Mouse (Mus musculus) A20 (cell line): Measurements from ENCODE around the gene Gnaz.

Experiments used
- DNase-seq: peaks from one replicate; pipeline ENCODE4 v3.0.0-alpha.2; 2011; ENCODE audit warnings: low read depth, low spot score

The Gnaz gene

DNA sequence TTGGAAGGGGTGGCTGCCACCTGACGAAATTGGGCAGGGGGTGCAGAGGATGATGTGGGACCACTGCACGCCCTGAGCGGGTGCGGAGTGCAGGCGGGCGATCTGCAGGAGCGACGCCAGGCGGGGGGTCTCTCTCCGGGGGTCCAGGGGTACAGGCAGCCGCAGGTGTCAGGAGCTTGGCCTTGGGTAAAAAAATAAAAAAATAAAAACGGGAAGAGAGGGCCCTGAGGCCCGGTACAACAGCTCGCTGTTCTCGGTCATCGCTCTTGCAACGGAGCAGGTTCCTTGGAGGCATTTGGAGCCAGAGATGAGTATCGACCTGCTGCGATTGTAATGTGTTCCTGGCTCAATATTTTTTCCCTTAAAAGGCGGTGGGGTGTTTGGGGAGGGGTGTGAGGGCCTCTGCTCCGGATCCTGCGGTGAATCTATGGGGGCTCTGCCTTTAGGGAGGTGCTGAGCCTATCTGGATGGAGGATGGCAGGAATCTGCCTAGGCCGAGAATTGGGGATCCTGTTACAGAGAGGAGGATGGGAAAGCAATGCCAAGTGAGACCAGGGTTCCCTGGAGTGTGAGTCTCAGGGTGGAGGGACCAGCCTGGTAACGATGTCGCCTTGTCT lies 782 bp downstream of the Gnaz start:
- peak; percentile 49 for DNase-seq

DNA sequence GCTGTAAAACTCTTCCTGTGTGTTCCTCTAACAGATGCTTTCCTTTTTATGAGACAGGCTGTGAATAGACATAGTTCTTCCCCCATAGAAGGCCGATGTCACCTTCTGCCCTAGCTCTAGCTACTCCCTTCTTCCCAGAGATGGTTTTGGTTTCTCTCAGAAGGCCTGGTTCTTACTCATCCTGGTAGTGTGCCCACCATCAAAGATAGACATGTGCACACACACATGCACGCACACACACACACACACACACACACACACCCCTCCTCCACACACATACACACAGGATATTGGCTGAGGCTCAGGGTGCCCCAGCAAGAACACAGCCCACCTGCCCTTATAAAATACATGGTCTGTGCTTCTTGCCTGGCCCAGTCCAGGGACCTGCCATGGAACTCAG lies 2.3 kb downstream of the Gnaz start:
- peak; percentile 49 for DNase-seq

DNA sequence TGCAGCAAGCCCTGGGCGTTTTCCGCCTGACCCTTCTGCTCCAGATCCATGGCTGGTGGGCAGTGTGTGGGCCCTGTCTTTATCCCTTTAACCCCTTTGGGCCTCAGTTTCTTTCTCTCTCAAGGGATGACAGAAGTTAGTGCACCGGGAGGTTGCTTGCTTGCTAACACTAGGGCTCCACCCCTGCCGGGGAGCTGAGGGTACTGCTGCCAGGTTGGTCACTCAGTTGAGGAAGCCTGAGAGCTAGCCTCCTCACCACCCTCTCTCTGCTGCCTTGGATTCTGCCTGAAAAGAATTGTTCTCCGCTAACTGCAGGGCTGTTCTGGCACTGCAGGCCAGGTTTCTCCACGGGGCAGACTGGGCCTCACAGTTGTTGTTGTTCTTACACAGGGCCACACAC lies 6.0 kb downstream of the Gnaz start:
- no peak for DNase-seq

DNA sequence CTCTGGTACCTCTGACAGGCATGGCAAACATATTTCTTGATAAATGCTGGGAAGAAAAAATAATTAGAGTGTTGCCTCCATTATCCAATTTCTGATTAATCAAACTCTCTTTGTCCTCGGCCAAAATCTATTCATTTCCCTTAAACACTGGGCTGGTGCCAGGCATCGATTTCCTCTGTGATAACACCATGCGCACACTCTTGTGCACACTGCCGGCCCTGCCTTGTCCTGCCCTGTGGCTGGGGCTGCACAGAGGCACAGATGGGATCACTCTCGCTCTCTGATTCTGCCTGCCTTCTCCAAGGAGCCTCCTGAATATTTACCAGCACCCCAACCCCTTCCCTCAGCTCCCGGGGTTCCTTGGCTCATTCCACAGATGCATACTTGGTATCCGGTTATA lies 8.6 kb downstream of the Gnaz start:
- DNase-seq: no peak

DNA sequence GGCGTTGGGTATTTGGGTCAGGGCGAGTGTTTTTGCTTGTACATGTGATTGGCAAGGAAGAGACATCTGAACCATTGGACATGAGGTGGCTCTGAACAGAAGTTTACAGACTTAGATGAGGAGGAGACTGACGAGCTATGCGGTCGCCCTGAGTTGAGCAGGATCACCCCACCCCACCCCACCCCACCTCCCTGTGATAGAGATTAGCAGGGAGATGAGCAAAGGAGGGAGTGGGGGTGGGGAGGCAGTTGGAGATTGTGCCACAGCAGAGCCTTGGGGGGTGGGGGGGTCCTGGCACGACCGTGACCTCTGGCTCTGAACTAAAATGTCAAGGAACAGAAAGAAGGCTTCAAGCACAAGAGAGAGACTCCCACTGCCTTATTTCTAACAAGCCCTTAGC lies 9.5 kb downstream of the Gnaz start:
- no peak for DNase-seq

DNA sequence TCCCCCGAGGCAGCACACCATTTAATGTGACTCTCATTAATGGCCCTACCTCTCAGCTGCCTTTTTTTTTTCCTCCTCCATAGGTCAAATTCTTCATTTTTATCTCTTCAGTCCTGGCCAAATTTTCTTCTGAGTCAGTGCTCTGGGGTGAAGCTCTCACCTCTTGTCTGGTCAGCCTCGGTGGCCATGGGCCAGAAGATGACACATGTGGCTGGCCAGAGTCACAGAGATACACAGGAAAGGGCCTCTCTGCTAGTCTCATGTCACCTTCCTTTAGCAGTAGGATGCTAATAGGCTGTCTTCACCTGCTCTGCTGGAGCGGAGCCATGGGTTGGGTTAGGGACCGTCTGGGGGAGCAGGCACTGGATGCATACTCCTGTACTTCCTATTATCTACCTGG lies 11.1 kb downstream of the Gnaz start:
- no peak for DNase-seq

DNA sequence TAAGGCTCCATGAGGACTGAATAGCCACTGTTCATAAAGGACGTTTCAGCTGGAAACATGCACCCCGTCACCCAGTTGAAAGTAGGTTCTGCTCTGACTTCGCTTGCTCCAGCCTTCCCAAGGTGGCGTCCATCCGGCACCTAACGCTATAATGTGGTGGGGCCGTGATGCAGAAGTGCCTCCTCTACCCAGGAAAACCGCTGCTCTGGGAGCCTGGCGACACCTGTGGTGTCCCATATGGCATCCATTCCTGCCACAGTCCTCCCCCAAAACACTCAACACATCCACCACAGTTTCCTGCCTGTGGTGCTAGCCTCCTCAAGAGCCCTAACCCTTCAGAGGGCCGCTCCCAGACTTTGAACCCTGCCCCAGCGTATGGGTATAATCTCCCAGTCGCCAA lies 14.2 kb downstream of the Gnaz start:
- no peak for DNase-seq

DNA sequence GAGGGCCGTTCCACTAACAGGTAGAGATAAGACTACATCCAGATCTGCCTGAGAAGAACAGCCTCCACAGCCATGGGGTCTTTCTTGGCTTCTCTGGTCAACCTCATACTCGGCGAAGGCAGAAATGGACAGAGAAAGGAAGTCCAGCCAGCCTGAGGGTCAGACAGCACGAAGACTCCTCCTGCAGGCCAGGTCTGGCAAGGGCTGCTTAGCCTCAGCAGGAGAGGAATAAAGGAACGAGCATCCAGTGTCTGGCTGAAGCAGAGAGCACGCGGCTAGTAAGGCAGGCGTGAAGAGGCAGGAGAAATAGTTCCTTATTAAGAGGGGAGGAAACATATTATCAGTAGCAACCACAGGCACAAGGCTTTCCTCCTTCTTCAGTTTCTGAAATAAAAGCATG lies 16.2 kb downstream of the Gnaz start:
- no peak for DNase-seq

DNA sequence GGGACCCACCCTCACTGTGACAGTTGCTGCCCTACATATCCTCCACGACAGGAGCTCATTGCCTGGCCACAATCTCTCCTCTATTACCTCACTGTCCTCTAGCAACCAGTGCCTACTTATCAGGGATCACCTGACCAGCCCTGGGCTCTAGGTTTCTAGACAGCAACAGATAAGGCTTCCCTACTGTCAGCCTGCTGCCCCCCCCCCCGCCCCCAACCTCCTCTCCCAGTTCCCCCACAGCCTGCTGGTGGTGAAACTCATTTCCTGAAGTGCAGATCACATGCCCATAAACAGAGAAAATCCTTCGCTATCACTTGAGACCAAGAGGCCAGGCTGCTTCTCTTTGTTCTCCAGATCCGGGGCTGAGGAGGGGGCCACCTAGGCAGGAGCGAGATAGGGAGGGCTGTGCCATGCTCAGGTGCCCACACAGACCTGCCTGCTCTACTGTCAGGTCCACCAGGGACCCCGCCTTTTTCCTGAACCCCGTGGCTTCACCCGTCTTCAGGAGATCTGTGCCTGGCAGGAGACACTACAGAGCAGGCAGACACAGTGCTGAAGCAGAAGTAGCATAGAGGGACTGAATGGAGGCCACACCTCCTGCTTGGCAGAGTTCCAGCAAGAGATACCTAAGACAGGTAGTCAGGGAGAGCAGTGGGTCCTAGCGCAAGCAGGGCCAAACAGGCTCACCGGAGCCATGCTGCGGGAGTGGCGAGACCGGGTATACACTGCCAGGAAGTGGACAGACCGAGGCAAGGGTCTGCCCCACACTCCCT lies 20.9 kb downstream of the Gnaz start:
- no peak for DNase-seq

DNA sequence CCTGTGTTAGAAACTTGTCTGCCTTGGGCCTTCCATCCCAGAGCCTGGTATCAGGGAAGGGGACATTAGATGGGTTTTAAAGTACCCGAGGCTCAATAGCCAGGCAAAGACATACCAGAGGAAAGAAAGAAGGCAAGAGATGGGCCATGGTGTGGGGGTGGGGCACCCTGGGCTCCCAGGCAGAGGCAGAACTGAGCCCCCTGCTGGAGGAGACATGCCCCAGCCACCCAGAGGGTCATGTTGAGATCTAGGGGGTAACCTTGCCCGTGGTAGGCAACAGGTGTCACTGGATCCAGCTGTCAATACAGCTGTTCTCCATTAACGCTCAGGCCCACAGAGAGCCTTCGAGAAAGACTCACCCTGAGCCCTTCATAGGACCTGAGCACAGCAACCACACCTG lies 22.8 kb downstream of the Gnaz start:
- peak; percentile 65 for DNase-seq

DNA sequence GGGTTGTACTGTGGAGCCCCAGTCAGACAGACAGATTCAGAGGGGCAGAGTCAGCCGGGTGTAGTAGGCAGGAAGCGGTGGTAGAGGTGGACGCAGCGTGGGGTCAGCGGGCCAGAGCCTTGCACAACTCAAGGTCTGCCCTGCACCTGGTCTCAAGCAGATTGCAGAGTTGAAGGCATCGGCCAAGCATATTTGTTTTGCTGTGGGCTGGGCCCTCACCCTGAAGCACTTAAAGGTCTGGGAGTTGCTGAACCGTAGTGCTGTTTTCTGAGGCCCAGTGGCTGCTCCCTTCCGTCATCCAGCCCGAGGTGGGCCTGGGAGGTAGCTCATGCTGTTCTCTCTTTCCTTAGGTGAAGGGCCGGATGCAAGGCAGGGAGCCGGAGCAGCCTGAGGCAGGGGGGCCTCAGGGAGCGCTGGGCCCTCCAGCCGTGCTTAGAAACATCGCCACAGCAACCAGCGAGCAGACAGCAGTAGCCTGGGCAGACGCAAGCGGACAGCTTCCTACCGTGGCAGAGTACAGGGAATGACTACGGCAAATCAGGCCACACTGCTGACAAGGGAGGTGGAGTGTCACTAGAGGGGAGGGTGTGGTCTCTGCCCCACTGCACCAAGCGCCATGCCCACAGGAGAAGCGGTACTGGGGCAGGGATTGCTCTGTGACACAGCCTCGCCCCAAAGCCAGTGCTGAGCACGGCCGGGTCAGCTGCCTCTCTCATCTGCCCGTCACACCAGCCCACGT lies 23.8 kb downstream of the Gnaz start:
- DNase-seq: no peak

DNA sequence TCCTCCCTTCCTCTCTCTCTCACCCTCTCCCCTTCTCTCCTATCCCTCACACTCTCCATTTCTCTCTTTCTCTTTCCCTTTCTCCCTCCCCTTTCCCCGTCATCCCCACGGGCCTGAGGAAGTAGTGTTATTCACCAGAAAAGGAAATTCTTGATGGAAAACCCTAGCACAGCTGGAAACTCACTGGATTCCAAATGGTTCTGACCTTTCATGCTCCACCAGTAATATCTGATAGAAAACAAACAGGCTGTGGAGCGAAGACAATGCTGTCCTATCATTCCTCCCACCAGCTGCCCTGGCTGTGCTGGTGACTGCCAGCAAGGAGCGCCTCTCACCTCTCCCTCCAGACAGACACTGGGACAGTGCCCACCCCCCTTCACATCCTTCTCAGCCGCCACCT lies 27.9 kb downstream of the Gnaz start:
- DNase-seq: no peak

DNA sequence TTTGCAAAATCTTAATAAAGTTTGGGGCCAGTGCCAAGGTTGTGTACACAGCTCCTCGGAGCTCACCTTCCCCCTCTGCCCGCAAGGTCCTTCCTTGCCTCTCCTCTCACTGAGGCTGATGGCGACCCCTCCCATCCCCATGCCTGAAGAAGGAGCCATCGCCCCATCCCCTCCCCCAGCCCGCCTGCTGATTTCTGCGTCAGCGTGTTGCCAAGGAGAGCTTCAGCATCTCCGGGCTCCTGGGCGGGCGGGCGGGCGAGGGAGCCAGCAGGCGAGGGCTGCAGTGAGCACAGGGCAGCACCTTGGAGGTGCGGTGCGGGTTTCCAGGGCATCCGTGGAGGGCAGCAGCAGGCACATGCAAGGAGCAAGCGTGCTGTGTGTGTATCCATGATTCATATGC lies 28.4 kb downstream of the Gnaz start:
- no peak for DNase-seq

DNA sequence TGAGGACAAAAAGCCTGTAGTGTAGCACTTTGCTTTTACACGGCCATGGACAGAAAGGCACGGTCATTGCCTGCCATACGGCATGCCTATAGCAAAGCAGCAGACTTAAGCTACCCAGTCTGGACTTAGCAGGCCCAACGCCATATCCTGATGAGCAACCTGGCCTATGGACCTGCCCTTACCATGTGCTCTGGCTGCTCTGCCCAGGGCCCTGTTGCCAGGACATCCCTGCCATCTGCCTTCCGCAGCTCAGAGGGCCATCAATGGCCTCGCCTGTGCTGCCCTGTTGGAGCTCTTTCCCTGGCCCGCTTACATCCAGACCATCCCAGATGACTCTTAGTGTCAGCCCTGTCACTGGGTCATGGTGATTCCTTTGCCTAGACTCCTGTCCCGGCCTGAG lies 34.4 kb downstream of the Gnaz start:
- DNase-seq: no peak

DNA sequence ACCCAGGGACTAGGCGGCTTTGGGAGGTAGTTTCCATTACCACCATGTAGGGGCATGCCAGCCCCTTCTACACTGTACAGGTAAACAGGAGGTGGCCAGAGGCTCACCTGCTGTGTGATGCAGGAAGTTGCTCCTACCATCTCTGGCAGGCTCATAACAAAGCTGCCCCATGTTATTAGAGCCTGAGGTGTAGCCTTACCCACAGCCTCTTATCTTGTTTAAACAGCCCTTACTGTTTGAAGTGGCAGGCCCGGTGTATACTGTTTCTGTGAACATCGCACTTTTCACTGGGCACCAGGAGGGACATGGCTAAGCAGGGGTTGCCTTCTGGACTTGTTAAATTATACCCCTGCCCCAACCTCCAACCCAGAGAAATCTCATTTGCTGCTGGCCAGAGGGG lies 37.1 kb downstream of the Gnaz start:
- no peak for DNase-seq

DNA sequence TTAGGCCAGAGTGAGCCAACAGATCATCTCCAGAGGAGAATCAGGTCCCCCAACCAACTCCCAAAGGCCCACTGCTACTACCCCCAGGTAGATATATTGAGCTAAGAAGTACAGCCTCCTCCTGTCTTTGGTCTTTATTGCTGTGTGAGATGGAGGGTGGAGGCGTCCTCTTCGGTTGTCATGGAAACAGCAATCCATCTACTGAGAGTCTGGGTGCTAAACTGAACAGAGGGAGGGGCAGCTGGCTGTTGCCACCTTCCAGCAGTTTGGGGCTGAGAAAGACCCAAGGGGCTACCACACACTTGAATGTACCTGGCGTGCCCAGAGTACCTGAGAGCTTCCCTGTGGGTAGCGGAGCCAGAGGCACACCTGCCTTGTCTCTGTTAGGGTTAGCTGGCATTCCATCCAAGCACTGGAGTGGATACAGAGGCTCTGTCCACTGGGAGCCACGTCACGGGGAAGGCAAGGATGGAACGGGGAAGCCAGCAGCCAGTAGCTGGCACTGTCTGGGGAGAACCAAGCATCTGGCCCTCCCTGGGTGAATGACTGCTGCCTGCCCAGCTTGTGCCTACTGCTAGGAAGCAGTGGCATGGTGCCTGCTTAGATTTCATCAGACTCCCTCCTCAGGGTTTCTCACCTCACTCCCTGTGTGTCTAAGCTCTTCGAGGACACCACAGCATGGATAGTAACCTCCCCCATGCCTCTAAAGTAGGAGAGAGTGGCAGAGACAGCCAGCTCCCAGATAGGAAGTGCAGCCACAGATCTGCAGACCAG lies 40.1 kb downstream of the Gnaz start:
- DNase-seq: no peak

DNA sequence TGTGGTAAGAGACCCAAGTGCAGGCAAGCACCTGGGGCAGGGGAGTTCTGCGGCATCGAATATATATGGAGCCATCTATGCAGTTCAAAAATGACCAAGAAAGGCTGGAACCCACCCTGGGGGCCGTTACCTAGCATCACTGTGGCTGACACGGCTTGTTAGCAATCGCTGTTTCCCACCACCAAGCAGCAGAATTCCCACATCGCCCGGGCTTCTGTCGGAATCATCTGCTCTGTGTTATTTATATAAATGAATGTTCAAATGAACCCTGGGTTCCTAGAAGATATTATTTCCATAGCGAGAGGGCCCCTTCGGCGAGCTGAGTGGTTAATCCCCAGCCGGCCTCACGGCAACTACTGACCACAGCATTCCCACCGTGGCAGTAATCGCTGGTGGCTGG lies 43.7 kb downstream of the Gnaz start:
- no peak for DNase-seq

DNA sequence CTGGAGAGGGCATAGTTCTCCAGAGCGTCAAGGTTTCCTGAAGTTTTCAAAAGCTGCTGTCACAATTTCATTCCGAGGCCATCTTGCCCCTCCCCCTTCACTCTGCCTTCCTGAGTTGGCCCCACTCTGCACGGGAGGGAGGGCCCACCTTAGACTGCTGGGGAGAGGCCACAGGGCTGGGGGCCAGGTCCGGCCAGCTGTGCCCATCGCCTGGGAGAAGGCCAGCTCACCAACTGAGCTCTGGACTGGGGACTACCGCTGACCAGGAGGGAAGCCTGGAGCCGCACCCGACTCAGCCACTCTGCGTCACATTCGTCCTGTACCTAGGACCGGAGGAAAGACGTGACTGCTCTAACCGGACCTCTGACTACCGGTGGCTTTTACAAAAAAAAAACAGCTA lies 48.5 kb downstream of the Gnaz start:
- DNase-seq: no peak

DNA sequence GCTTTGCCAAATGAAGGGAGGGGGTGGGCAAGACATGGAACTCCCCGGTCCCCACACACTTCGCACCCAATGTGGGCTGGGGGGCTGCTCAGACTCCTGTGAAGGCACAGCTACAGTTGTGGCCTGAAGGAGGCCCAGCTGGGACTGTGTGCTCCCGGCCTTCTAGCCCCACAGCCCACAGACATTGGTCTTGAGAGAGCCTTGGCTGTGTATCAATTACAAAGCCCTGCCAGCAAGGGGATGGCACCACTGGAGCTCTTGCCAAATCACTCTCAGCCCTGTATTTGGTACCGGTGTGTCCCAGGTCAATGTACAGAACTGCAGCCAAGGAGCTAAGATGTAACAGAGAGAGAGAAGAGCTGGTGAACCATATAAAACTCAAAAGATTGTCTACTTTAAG lies 49.5 kb downstream of the Gnaz start:
- DNase-seq: no peak

DNA sequence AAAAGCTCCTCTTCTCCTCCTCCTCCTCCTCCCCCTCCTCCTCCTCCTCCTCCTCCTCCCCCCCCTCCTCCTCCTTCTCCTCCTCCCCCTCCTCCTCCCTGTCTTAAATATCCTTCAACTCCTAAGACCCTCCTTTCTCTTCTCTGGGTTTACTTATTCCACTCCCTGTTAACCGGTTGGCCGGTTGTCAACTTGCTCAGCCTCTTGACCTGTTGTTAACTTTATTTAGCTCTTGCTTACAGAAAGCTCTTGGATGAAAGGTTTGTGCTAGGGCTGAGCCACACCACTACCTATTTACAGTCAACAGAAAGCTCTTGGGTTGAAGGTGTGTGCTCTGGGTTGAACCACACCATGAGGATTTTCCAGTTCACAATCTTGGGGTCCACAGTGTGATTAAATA lies 53.3 kb downstream of the Gnaz start:
- no peak for DNase-seq

DNA sequence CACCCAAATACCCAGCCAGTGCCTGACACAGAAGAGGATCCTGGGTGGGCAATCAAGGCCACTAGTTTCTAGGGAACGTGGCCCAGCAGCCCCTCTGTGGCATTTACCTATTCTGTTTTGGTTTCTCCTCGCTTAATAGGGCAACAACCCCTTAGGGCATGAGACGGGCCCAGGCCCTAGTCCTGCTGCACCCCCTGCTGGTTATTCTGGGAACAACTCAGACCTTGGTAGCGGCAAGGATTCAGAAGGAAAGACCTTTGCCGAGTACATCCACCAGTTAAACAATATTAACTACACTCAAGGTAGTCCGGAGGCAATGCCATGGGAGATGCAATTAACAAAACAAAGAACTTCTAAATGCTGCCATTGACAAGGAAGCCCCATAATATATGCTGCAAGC lies 54.2 kb downstream of the Gnaz start:
- peak; percentile 77 for DNase-seq

DNA sequence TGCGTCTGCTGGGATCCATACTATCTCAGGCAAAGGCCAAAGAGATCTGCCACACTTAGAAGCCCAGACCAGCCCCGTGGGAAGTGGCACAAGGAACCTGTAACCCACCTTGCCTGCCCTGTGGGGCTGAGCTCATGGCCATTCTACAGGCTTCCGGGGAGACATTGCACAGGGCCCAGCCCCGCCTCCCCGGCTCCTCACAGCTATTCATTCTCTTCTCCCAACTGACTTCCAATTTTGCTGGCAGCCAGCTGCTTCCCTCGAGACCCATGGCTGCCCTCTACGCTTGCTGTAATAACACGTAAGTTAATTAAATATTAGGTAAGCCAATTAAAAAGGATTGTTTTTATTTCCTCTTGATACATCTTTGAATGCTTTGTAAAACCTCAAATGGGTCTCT lies 59.5 kb downstream of the Gnaz start:
- DNase-seq: no peak
